Mouse (Mus musculus): Measurements from ENCODE around the gene Wnt11. TPM values are rescaled to one million over a fixed set of nuclear protein-coding genes. Genes with fewer than 3 reads are reported as not detected.

Gene Wnt11
- 0.80 and 1.2 TPM in 2 replicates for polyA plus RNA-seq (2012; rRNA removed)

- H3K4me1 ChIP-seq (ENCODE audit: control insufficient read depth, insufficient read depth, low read length): peaks cover 26% of the 10 kb centered on the region
These were observed at the start of gene Wnt11 for GRCm38 (mm10) chr7:98834711-98835321. TSS of gene Wnt11 (plus strand) at chr7:98835112.

GRCm38 (mm10) chr7:98786792-98787612 lies 47.9 kb upstream of the Wnt11 start:
- no peak for TF ChIP-seq CTCF (IDR thresholded peaks at IDR 0.05; ENCODE audit: control insufficient read depth, insufficient read depth, insufficient replicate concordance, low read depth, low read length)
- TF ChIP-seq POLR2A (IDR thresholded peaks at IDR 0.05; ENCODE audit: control insufficient read depth, low read depth, low read length): no peak
- peaks cover 2% of the 10 kb centered on the region; the same call in 1 of the 2 replicates for H3K4me1 ChIP-seq (ENCODE audit: control insufficient read depth, insufficient read depth, low read length)
- H3K27ac ChIP-seq (ENCODE audit: control insufficient read depth, insufficient read depth, low read depth, low read length): no peak overlapping the region
- H3K4me3 ChIP-seq (ENCODE audit: control insufficient read depth, low read depth, low read length): no peak overlapping the region
- H3K27me3 ChIP-seq (ENCODE audit: control insufficient read depth, insufficient read depth, low read length): no peaks in the 10 kb centered on the region
- H3K36me3 ChIP-seq (ENCODE audit: control insufficient read depth, insufficient read depth, low read length): no peaks in the 10 kb centered on the region

More at GRCm38 (mm10) chr7:98834711-98835321, at the start of gene Wnt11:
- Histone ChIP-seq H3K27ac (ENCODE audit: control insufficient read depth, insufficient read depth, low read depth, low read length) (no peak within 1 kb of the TSS), H3K36me3 (ENCODE audit: control insufficient read depth, insufficient read depth, low read length) (no peaks in the 10 kb centered on the region), H3K27me3 (ENCODE audit: control insufficient read depth, insufficient read depth, low read length) (no peaks in the 10 kb centered on the region; the same call in 1 of the 2 replicates), H3K4me3 (ENCODE audit: control insufficient read depth, low read depth, low read length) (peak within 1 kb of the TSS; percentile 65)
- TF ChIP-seq CTCF (IDR thresholded peaks at IDR 0.05; ENCODE audit: control insufficient read depth, insufficient read depth, insufficient replicate concordance, low read depth, low read length): no peak
- TF ChIP-seq POLR2A (IDR thresholded peaks at IDR 0.05; ENCODE audit: control insufficient read depth, low read depth, low read length): no peak

GRCm38 (mm10) chr7:98788721-98789120 lies 46.2 kb upstream of the Wnt11 start:
- no peak overlapping the region for H3K4me3 ChIP-seq (ENCODE audit: control insufficient read depth, low read depth, low read length)
- no peak overlapping the region for H3K27ac ChIP-seq (ENCODE audit: control insufficient read depth, insufficient read depth, low read depth, low read length)
- H3K4me1 ChIP-seq (ENCODE audit: control insufficient read depth, insufficient read depth, low read length): peaks cover 2% of the 10 kb centered on the region; the same call in 1 of the 2 replicates
- no peaks in the 10 kb centered on the region for H3K36me3 ChIP-seq (ENCODE audit: control insufficient read depth, insufficient read depth, low read length)
- TF ChIP-seq POLR2A (IDR thresholded peaks at IDR 0.05; ENCODE audit: control insufficient read depth, low read depth, low read length): no peak
- no peak for TF ChIP-seq CTCF (IDR thresholded peaks at IDR 0.05; ENCODE audit: control insufficient read depth, insufficient read depth, insufficient replicate concordance, low read depth, low read length)
- H3K27me3 ChIP-seq (ENCODE audit: control insufficient read depth, insufficient read depth, low read length): no peaks in the 10 kb centered on the region

GRCm38 (mm10) chr7:98789121-98789520 lies 45.8 kb upstream of the Wnt11 start:
- Histone ChIP-seq H3K27me3 (ENCODE audit: control insufficient read depth, insufficient read depth, low read length) (no peaks in the 10 kb centered on the region), H3K4me3 (ENCODE audit: control insufficient read depth, low read depth, low read length) (no peak overlapping the region)
- TF ChIP-seq CTCF (IDR thresholded peaks at IDR 0.05; ENCODE audit: control insufficient read depth, insufficient read depth, insufficient replicate concordance, low read depth, low read length) (no peak), POLR2A (IDR thresholded peaks at IDR 0.05; ENCODE audit: control insufficient read depth, low read depth, low read length) (no peak)

GRCm38 (mm10) chr7:98791864-98792263 lies 43.0 kb upstream of the Wnt11 start:
- H3K27ac ChIP-seq (ENCODE audit: control insufficient read depth, insufficient read depth, low read depth, low read length): no peak overlapping the region
- no peaks in the 10 kb centered on the region for H3K36me3 ChIP-seq (ENCODE audit: control insufficient read depth, insufficient read depth, low read length)
- no peaks in the 10 kb centered on the region for H3K4me1 ChIP-seq (ENCODE audit: control insufficient read depth, insufficient read depth, low read length)
- TF ChIP-seq CTCF (IDR thresholded peaks at IDR 0.05; ENCODE audit: control insufficient read depth, insufficient read depth, insufficient replicate concordance, low read depth, low read length): no peak
- TF ChIP-seq POLR2A (IDR thresholded peaks at IDR 0.05; ENCODE audit: control insufficient read depth, low read depth, low read length): no peak
- no peak overlapping the region for H3K4me3 ChIP-seq (ENCODE audit: control insufficient read depth, low read depth, low read length)
- H3K27me3 ChIP-seq (ENCODE audit: control insufficient read depth, insufficient read depth, low read length): no peaks in the 10 kb centered on the region

More at GRCm38 (mm10) chr7:98789121-98789520, 45.8 kb upstream of the Wnt11 start:
- Histone ChIP-seq H3K36me3 (ENCODE audit: control insufficient read depth, insufficient read depth, low read length) (no peaks in the 10 kb centered on the region), H3K4me1 (ENCODE audit: control insufficient read depth, insufficient read depth, low read length) (peaks cover 2% of the 10 kb centered on the region; the same call in 1 of the 2 replicates), H3K27ac (ENCODE audit: control insufficient read depth, insufficient read depth, low read depth, low read length) (no peak overlapping the region)

GRCm38 (mm10) chr7:98793811-98794210 lies 41.1 kb upstream of the Wnt11 start:
- H3K27me3 ChIP-seq (ENCODE audit: control insufficient read depth, insufficient read depth, low read length): no peaks in the 10 kb centered on the region
- H3K4me1 ChIP-seq (ENCODE audit: control insufficient read depth, insufficient read depth, low read length): no peaks in the 10 kb centered on the region
- H3K4me3 ChIP-seq (ENCODE audit: control insufficient read depth, low read depth, low read length): no peak overlapping the region
- H3K27ac ChIP-seq (ENCODE audit: control insufficient read depth, insufficient read depth, low read depth, low read length): no peak overlapping the region
- no peaks in the 10 kb centered on the region for H3K36me3 ChIP-seq (ENCODE audit: control insufficient read depth, insufficient read depth, low read length)
- TF ChIP-seq CTCF (IDR thresholded peaks at IDR 0.05; ENCODE audit: control insufficient read depth, insufficient read depth, insufficient replicate concordance, low read depth, low read length): no peak
- TF ChIP-seq POLR2A (IDR thresholded peaks at IDR 0.05; ENCODE audit: control insufficient read depth, low read depth, low read length): no peak

- Histone ChIP-seq H3K27me3 (ENCODE audit: control insufficient read depth, insufficient read depth, low read length) (no peaks in the 10 kb centered on the region), H3K36me3 (ENCODE audit: control insufficient read depth, insufficient read depth, low read length) (no peaks in the 10 kb centered on the region), H3K4me3 (ENCODE audit: control insufficient read depth, low read depth, low read length) (no peak overlapping the region), H3K27ac (ENCODE audit: control insufficient read depth, insufficient read depth, low read depth, low read length) (no peak overlapping the region), H3K4me1 (ENCODE audit: control insufficient read depth, insufficient read depth, low read length) (peaks cover 5% of the 10 kb centered on the region)
- TF ChIP-seq CTCF (IDR thresholded peaks at IDR 0.05; ENCODE audit: control insufficient read depth, insufficient read depth, insufficient replicate concordance, low read depth, low read length) (no peak), POLR2A (IDR thresholded peaks at IDR 0.05; ENCODE audit: control insufficient read depth, low read depth, low read length) (no peak)
These were observed 40.5 kb upstream of the Wnt11 start for GRCm38 (mm10) chr7:98794444-98794843.

All from testis, adult 2 months (tissue).